Mouse (Mus musculus): ENCODE results near the gene Prdm1. TPM values are rescaled to one million over a fixed set of nuclear protein-coding genes. Genes with fewer than 3 reads are reported as not detected.

The Prdm1 gene
- polyA plus RNA-seq, 1 experiment from 2014 or later = 0.67 TPM

- no peaks in the 10 kb centered on the region for H3K36me3 ChIP-seq
- H3K4me3 ChIP-seq = no peak overlapping the region
- H3K4me2 ChIP-seq = no peak overlapping the region
- H3K9ac ChIP-seq = no peak overlapping the region
- peaks cover 30% of the 10 kb centered on the region for H3K27me3 ChIP-seq (replicated peaks)
- WGBS = 77% methylated on average over 5 of the region's 5 CpGs
- no peak overlapping the region for H3K27ac ChIP-seq (replicated peaks)
- H3K4me1 ChIP-seq = no peaks in the 10 kb centered on the region
- H3K9me3 ChIP-seq = no peaks in the 10 kb centered on the region
- no peak for ATAC-seq (ENCODE audit: extremely low read depth, insufficient number of reproducible peaks, low FRiP score, low TSS enrichment)
These were observed 37.3 kb downstream of the Prdm1 start for GRCm38 (mm10) chr10:44490899-44491422.

DNA sequence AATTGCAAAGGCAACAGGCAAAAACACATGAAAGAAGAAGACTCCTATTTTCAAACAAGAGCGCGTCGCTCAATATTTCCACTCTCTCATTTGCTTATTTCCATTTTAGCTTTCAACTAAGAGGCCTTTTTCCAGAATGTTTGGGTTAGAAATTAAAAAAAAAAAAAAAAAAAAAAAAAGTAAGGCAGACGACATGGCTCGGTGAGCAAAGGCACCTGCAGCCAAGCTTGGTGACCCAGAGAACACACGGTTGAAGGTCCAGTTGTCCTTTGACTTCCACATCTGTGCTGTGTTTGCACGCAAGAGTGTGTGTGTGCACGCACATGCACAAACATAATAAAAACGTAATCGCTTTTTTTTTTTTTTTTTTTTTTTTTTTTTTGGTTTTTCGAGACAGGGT, 41.2 kb downstream of the Prdm1 start:
- no peaks in the 10 kb centered on the region for H3K4me1 ChIP-seq
- ATAC-seq (ENCODE audit: extremely low read depth, insufficient number of reproducible peaks, low FRiP score, low TSS enrichment) = no peak
- H3K4me3 ChIP-seq = no peak overlapping the region
- H3K27ac ChIP-seq (replicated peaks) = no peak overlapping the region
- no peaks in the 10 kb centered on the region for H3K9me3 ChIP-seq
- no peak overlapping the region for H3K4me2 ChIP-seq
- peaks cover 65% of the 10 kb centered on the region for H3K27me3 ChIP-seq (replicated peaks)
- 87% methylated on average over 11 of the region's 11 CpGs for WGBS
- no peak overlapping the region for H3K9ac ChIP-seq
- no peaks in the 10 kb centered on the region for H3K36me3 ChIP-seq

DNA sequence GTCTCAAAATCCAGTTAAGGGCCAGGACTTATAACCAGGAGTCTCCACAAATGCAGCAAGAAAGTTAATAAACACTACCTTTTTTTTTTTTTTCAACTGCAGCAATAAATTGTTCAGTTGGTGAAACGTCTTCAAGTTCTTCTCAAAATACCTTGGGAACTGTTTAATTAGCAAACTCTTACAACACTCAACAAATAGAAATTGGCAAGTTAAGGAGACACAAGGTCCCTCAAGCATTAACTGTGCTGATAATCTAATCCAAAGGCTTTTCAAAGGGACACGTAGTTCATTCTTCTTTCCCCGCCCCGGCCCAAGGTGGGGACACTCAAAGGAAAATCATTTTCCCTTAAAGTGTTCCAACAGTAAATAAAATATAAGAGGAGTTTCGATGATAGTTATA, 44.2 kb downstream of the Prdm1 start:
- WGBS = 75% methylated on average over 5 of the region's 5 CpGs
- H3K9me3 ChIP-seq = no peaks in the 10 kb centered on the region
- no peak for ATAC-seq (ENCODE audit: extremely low read depth, insufficient number of reproducible peaks, low FRiP score, low TSS enrichment)
- no peak overlapping the region for H3K4me2 ChIP-seq
- peaks cover 71% of the 10 kb centered on the region for H3K27me3 ChIP-seq (replicated peaks)
- H3K4me3 ChIP-seq = no peak overlapping the region
- no peak overlapping the region for H3K9ac ChIP-seq
- no peak overlapping the region for H3K27ac ChIP-seq (replicated peaks)
- no peaks in the 10 kb centered on the region for H3K36me3 ChIP-seq
- peaks cover 9% of the 10 kb centered on the region for H3K4me1 ChIP-seq

GRCm38 (mm10) chr10:44483116-44483515, 45.2 kb downstream of the Prdm1 start:
- no peak overlapping the region for H3K27ac ChIP-seq (replicated peaks)
- H3K4me1 ChIP-seq = peaks cover 18% of the 10 kb centered on the region
- no peaks in the 10 kb centered on the region for H3K36me3 ChIP-seq
- no peak overlapping the region for H3K9ac ChIP-seq
- H3K9me3 ChIP-seq = no peaks in the 10 kb centered on the region
- H3K27me3 ChIP-seq (replicated peaks) = peaks cover 80% of the 10 kb centered on the region
- H3K4me3 ChIP-seq = no peak overlapping the region
- no peak overlapping the region for H3K4me2 ChIP-seq
- no peak for ATAC-seq (ENCODE audit: extremely low read depth, insufficient number of reproducible peaks, low FRiP score, low TSS enrichment)
- WGBS = 78% methylated on average over 6 of the region's 6 CpGs

- H3K27ac ChIP-seq (replicated peaks) = no peak overlapping the region
- 69% methylated on average over 5 of the region's 5 CpGs for WGBS
- H3K4me3 ChIP-seq = no peak overlapping the region
- no peaks in the 10 kb centered on the region for H3K9me3 ChIP-seq
- H3K4me1 ChIP-seq = peaks cover 24% of the 10 kb centered on the region
- H3K9ac ChIP-seq = no peak overlapping the region
- no peaks in the 10 kb centered on the region for H3K36me3 ChIP-seq
- ATAC-seq (ENCODE audit: extremely low read depth, insufficient number of reproducible peaks, low FRiP score, low TSS enrichment) = no peak
- H3K27me3 ChIP-seq (replicated peaks) = peaks cover 93% of the 10 kb centered on the region
- no peak overlapping the region for H3K4me2 ChIP-seq
These were observed 46.9 kb downstream of the Prdm1 start for GRCm38 (mm10) chr10:44481379-44481778.

GRCm38 (mm10) chr10:44479286-44479685, 49.0 kb downstream of the Prdm1 start:
- ATAC-seq (ENCODE audit: extremely low read depth, insufficient number of reproducible peaks, low FRiP score, low TSS enrichment) = no peak

GRCm38 (mm10) chr10:44478091-44478490, 50.2 kb downstream of the Prdm1 start:
- H3K27ac ChIP-seq (replicated peaks) = no peak overlapping the region
- no peak overlapping the region for H3K4me3 ChIP-seq
- peaks cover 84% of the 10 kb centered on the region for H3K27me3 ChIP-seq (replicated peaks)
- no peaks in the 10 kb centered on the region for H3K9me3 ChIP-seq
- no peak for ATAC-seq (ENCODE audit: extremely low read depth, insufficient number of reproducible peaks, low FRiP score, low TSS enrichment)
- H3K4me2 ChIP-seq = 0 out of 2 replicates have a peak overlapping the region, but pooled peaks have one; percentile 11
- H3K9ac ChIP-seq = no peak overlapping the region
- 21% methylated on average over 5 of the region's 5 CpGs for WGBS
- H3K36me3 ChIP-seq = no peaks in the 10 kb centered on the region
- H3K4me1 ChIP-seq = peaks cover 30% of the 10 kb centered on the region

More at GRCm38 (mm10) chr10:44479286-44479685, 49.0 kb downstream of the Prdm1 start:
- Histone ChIP-seq H3K4me1 (peaks cover 25% of the 10 kb centered on the region), H3K4me2 (no peak overlapping the region), H3K27me3 (replicated peaks) (peaks cover 91% of the 10 kb centered on the region), H3K9me3 (no peaks in the 10 kb centered on the region), H3K4me3 (no peak overlapping the region), H3K9ac (no peak overlapping the region), H3K36me3 (no peaks in the 10 kb centered on the region), H3K27ac (replicated peaks) (no peak overlapping the region)
- 43% methylated on average over 6 of the region's 6 CpGs for WGBS

DNA sequence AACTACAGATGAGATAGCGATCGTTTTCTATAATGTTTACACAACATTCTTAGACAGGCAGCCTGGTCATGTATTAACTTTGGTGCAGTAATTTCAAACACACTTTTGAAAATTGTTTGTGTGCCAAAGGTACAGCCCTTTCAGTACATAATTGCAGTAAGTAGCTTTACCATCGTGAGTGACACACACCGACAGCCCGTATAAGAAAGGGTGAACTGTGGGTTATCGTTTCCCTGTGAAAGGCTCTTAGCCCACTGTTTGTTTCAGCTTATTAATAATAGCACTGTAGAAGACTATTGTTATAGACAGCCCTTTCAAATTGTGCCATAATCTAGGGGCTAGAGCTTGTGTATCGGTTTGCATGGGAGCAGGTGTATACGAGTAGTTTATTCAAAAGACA, 51.1 kb downstream of the Prdm1 start:
- 77% methylated on average over 8 of the region's 8 CpGs for WGBS
- Histone ChIP-seq H3K27me3 (replicated peaks) (peaks cover 81% of the 10 kb centered on the region), H3K9ac (no peak overlapping the region), H3K4me3 (no peak overlapping the region), H3K9me3 (no peaks in the 10 kb centered on the region), H3K27ac (replicated peaks) (no peak overlapping the region), H3K36me3 (no peaks in the 10 kb centered on the region), H3K4me1 (peaks cover 30% of the 10 kb centered on the region), H3K4me2 (no peak overlapping the region)
- ATAC-seq (ENCODE audit: extremely low read depth, insufficient number of reproducible peaks, low FRiP score, low TSS enrichment) = no peak

- ATAC-seq (ENCODE audit: extremely low read depth, insufficient number of reproducible peaks, low FRiP score, low TSS enrichment) = no peak
- Histone ChIP-seq H3K9ac (no peak overlapping the region), H3K4me3 (no peak overlapping the region)
These were observed 51.8 kb downstream of the Prdm1 start for GRCm38 (mm10) chr10:44476523-44476922.

GRCm38 (mm10) chr10:44475376-44475775, 52.9 kb downstream of the Prdm1 start:
- peaks cover 81% of the 10 kb centered on the region for H3K27me3 ChIP-seq (replicated peaks)
- H3K36me3 ChIP-seq = no peaks in the 10 kb centered on the region
- H3K9ac ChIP-seq = no peak overlapping the region
- no peak overlapping the region for H3K4me3 ChIP-seq
- no peaks in the 10 kb centered on the region for H3K9me3 ChIP-seq
- WGBS = 65% methylated on average over 3 of the region's 3 CpGs
- no peak overlapping the region for H3K4me2 ChIP-seq
- peaks cover 26% of the 10 kb centered on the region for H3K4me1 ChIP-seq
- no peak for ATAC-seq (ENCODE audit: extremely low read depth, insufficient number of reproducible peaks, low FRiP score, low TSS enrichment)
- no peak overlapping the region for H3K27ac ChIP-seq (replicated peaks)

More at GRCm38 (mm10) chr10:44476523-44476922, 51.8 kb downstream of the Prdm1 start:
- Histone ChIP-seq H3K9me3 (no peaks in the 10 kb centered on the region), H3K27me3 (replicated peaks) (peaks cover 81% of the 10 kb centered on the region), H3K36me3 (no peaks in the 10 kb centered on the region), H3K27ac (replicated peaks) (no peak overlapping the region), H3K4me1 (peaks cover 30% of the 10 kb centered on the region), H3K4me2 (no peak overlapping the region)
- 59% methylated on average over 13 of the region's 13 CpGs for WGBS

- no peak overlapping the region for H3K4me2 ChIP-seq
- H3K4me3 ChIP-seq = no peak overlapping the region
- H3K9me3 ChIP-seq = no peaks in the 10 kb centered on the region
- WGBS = 15% methylated on average over 10 of the region's 10 CpGs
- peak; percentile 54 for ATAC-seq (ENCODE audit: extremely low read depth, insufficient number of reproducible peaks, low FRiP score, low TSS enrichment)
- H3K36me3 ChIP-seq = no peaks in the 10 kb centered on the region
- H3K9ac ChIP-seq = no peak overlapping the region
- peaks cover 82% of the 10 kb centered on the region for H3K27me3 ChIP-seq (replicated peaks)
- H3K27ac ChIP-seq (replicated peaks) = no peak overlapping the region
- H3K4me1 ChIP-seq = peaks cover 23% of the 10 kb centered on the region
These were observed 54.0 kb downstream of the Prdm1 start for GRCm38 (mm10) chr10:44474256-44474655.

DNA sequence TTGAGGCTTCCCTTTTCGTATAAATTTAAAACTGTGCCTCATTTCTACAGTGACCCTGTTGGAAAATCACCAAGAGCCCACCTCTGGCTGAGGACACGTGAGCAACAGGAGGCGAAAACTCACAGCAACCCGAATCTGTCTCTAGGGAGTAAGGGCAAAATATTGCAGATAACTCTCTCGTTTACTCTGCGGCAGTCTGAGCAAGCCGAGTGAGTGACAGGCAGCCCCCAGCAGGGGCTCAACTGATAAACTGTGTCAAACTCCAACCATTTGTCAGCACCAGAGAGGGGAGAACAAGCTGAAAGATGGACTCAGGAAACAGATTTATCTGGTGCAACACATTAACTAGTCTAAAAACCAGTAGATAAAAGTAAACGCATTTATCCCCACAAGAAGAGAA, 62.7 kb downstream of the Prdm1 start:
- H3K9me3 ChIP-seq = no peaks in the 10 kb centered on the region
- no peak for ATAC-seq (ENCODE audit: extremely low read depth, insufficient number of reproducible peaks, low FRiP score, low TSS enrichment)
- H3K4me2 ChIP-seq = peak overlapping the region; percentile 57
- H3K27me3 ChIP-seq (replicated peaks) = peaks cover 93% of the 10 kb centered on the region
- H3K27ac ChIP-seq (replicated peaks) = no peak overlapping the region
- WGBS = 6% methylated on average over 8 of the region's 8 CpGs
- H3K9ac ChIP-seq = 0 out of 2 replicates have a peak overlapping the region, but pooled peaks have one; percentile 17
- peak overlapping the region; percentile 22 for H3K4me3 ChIP-seq
- peaks cover 12% of the 10 kb centered on the region for H3K4me1 ChIP-seq
- H3K36me3 ChIP-seq = no peaks in the 10 kb centered on the region

Measured in heart, embryonic 13.5 days (tissue).